Mouse (Mus musculus): ENCODE measurements around the gene Apba2.

Apba2 gene

GRCm38 (mm10) chr7:64659328-64659727 is 157.8 kb downstream of the Apba2 start:
- DNase-seq, result no peak

GRCm38 (mm10) chr7:64662506-64662905 is 161.0 kb downstream of the Apba2 start:
- no peak for DNase-seq

GRCm38 (mm10) chr7:64663600-64663999 is 162.1 kb downstream of the Apba2 start:
- no peak for DNase-seq

GRCm38 (mm10) chr7:64665120-64665519 is 163.6 kb downstream of the Apba2 start:
- DNase-seq, result no peak

GRCm38 (mm10) chr7:64665716-64666298 is 164.3 kb downstream of the Apba2 start:
- no peak for DNase-seq

GRCm38 (mm10) chr7:64667959-64668358 is 166.5 kb downstream of the Apba2 start:
- DNase-seq, result no peak

GRCm38 (mm10) chr7:64679771-64680479 is 178.4 kb downstream of the Apba2 start:
- DNase-seq, result no peak

- DNase-seq, result no peak
These were observed 183.4 kb downstream of the Apba2 start for GRCm38 (mm10) chr7:64684893-64685292.

GRCm38 (mm10) chr7:64688115-64688817 is 186.8 kb downstream of the Apba2 start:
- DNase-seq, result no peak

- DNase-seq, result no peak
These were observed 190.3 kb downstream of the Apba2 start for GRCm38 (mm10) chr7:64691831-64692230.

GRCm38 (mm10) chr7:64694937-64695336 is 193.4 kb downstream of the Apba2 start:
- no peak for DNase-seq

- DNase-seq, result no peak
These were observed 195.2 kb downstream of the Apba2 start for GRCm38 (mm10) chr7:64696521-64697281.

- DNase-seq, result no peak
These were observed 196.4 kb downstream of the Apba2 start for GRCm38 (mm10) chr7:64697791-64698337.

GRCm38 (mm10) chr7:64704060-64704595 is 202.6 kb downstream of the Apba2 start:
- no peak for DNase-seq

- DNase-seq, result no peak
These were observed 206.7 kb downstream of the Apba2 start for GRCm38 (mm10) chr7:64708176-64708575.

- DNase-seq, result no peak
These were observed 208.2 kb downstream of the Apba2 start for GRCm38 (mm10) chr7:64709520-64710262.

- peak in 1 of 2 experiments; percentile 7 for DNase-seq
These were observed 214.8 kb downstream of the Apba2 start for GRCm38 (mm10) chr7:64716286-64716685.

GRCm38 (mm10) chr7:64723313-64723712 is 221.8 kb downstream of the Apba2 start:
- DNase-seq, result no peak

GRCm38 (mm10) chr7:64724409-64724808 is 222.9 kb downstream of the Apba2 start:
- no peak for DNase-seq

- DNase-seq, result no peak
These were observed 224.6 kb downstream of the Apba2 start for GRCm38 (mm10) chr7:64725967-64726695.

- DNase-seq, result no peak
These were observed 226.7 kb downstream of the Apba2 start for GRCm38 (mm10) chr7:64728181-64728591.
